Mouse (Mus musculus) C2C12 (cell line): ENCODE measurements around the gene Usp46. TPM values are rescaled to one million over a fixed set of nuclear protein-coding genes. Genes with fewer than 3 reads are reported as not detected.

Source experiments
- H3K27me3 ChIP-seq: one replicate; pipeline ENCODE4 v1.6.1; 2011; ENCODE audit not compliant: control insufficient read depth, insufficient read depth, insufficient read length
- H3K36me3 ChIP-seq: one replicate; pipeline ENCODE4 v1.6.1; 2011; ENCODE audit not compliant: control insufficient read depth, insufficient read depth
- H3K4me3 ChIP-seq: one replicate; pipeline ENCODE4 v1.5.1; 2011; ENCODE audit warnings: mild to moderate bottlenecking, control low read depth; ENCODE audit not compliant: poor library complexity, insufficient read depth, severe bottlenecking
- H3K79me2 ChIP-seq: one replicate; pipeline ENCODE4 v1.6.1; 2011; ENCODE audit not compliant: control insufficient read depth, insufficient read depth
- H3K79me3 ChIP-seq: one replicate; pipeline ENCODE4 v1.6.1; 2011; ENCODE audit warnings: low read depth, control low read depth
- H3ac ChIP-seq: one replicate; pipeline ENCODE3; 2011; ENCODE audit warnings: low read depth; ENCODE audit not compliant: control insufficient read depth, insufficient read length
- CEBPB ChIP-seq: IDR thresholded peaks from one replicate; pipeline ENCODE4 v1.6.1; 2011; ENCODE audit warnings: low read depth, mild to moderate bottlenecking, control low read depth, moderate library complexity
- CTCF ChIP-seq: IDR thresholded peaks from one replicate; pipeline ENCODE4 v1.5.1; 2011; ENCODE audit not compliant: control insufficient read depth, insufficient read depth, insufficient read length
- FOSL1 ChIP-seq: IDR thresholded peaks from one replicate; pipeline ENCODE4 v1.8.0; 2011; ENCODE audit warnings: mild to moderate bottlenecking, low read length; ENCODE audit not compliant: poor library complexity, insufficient read depth, severe bottlenecking
- MAX ChIP-seq: IDR thresholded peaks from one replicate; pipeline ENCODE4 v1.6.1; 2011; ENCODE audit warnings: mild to moderate bottlenecking, control low read depth
- MYOD1 ChIP-seq: IDR thresholded peaks from one replicate; pipeline ENCODE4 v1.6.1; 2011; ENCODE audit warnings: low read depth; ENCODE audit not compliant: control insufficient read depth, insufficient read length
- MYOG ChIP-seq: IDR thresholded peaks from one replicate; pipeline ENCODE4 v1.6.1; 2011; ENCODE audit not compliant: control insufficient read depth, insufficient read length; ENCODE audit errors: extremely low read depth
- USF1 ChIP-seq: IDR thresholded peaks from one replicate; pipeline ENCODE4 v1.6.1; 2011; ENCODE audit warnings: low read depth, mild to moderate bottlenecking, control low read depth, moderate library complexity
- polyA plus RNA-seq: library from polyadenylated mRNA; unstranded; fragments of >200 nt; fragmentation: generic; extraction: Trizol; gene quantifications from one replicate; pipeline ENCODE4 v1.2.1, GENCODE M21; 2012; ENCODE audit warnings: missing spikeins

Gene Usp46
- polyA plus RNA-seq, 1 experiment = 6.7 TPM

GRCm38 (mm10) chr5:74040541-74040940 lies 27.7 kb downstream of the Usp46 start:
- Histone ChIP-seq H3K79me3 (no peaks in the 10 kb centered on the region), H3K4me3 (no peak overlapping the region), H3K79me2 (no peaks in the 10 kb centered on the region), H3K27me3 (no peaks in the 10 kb centered on the region), H3K36me3 (no peaks in the 10 kb centered on the region), H3ac (no peak overlapping the region)
- TF ChIP-seq CEBPB (no peak), CTCF (no peak), USF1 (no peak), FOSL1 (no peak), MYOG (no peak), MAX (no peak), MYOD1 (no peak)

GRCm38 (mm10) chr5:74035454-74035853 lies 32.8 kb downstream of the Usp46 start:
- no peaks in the 10 kb centered on the region for H3K79me3 ChIP-seq
- H3K36me3 ChIP-seq = no peaks in the 10 kb centered on the region
- no peak for TF ChIP-seq CEBPB
- TF ChIP-seq USF1 = no peak
- TF ChIP-seq MAX = no peak
- TF ChIP-seq CTCF = no peak
- no peak for TF ChIP-seq MYOD1
- TF ChIP-seq FOSL1 = no peak
- no peak for TF ChIP-seq MYOG
- no peak overlapping the region for H3ac ChIP-seq
- H3K4me3 ChIP-seq = no peak overlapping the region
- no peaks in the 10 kb centered on the region for H3K79me2 ChIP-seq
- H3K27me3 ChIP-seq = no peaks in the 10 kb centered on the region

DNA sequence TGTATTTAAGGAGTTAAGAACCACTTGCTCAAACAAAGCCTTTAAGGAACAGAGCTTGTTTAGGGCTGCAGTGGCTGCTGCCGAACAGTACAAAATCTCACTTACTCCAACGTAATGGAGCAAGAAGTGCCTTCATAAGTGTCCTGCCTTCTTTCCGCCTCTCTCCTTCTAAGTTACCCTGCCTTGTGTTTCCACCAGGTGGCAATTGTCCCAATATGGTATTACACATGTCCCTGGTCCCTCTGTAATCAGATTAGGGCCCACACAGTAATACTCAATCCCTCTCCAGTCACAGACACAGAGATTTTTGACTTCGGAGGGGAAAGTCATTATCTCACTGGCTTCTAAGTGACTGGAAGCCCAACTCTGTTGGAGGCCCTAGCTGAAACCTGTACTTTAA lies 34.1 kb downstream of the Usp46 start:
- Histone ChIP-seq H3K79me3 (no peaks in the 10 kb centered on the region), H3K79me2 (no peaks in the 10 kb centered on the region), H3K36me3 (no peaks in the 10 kb centered on the region)

DNA sequence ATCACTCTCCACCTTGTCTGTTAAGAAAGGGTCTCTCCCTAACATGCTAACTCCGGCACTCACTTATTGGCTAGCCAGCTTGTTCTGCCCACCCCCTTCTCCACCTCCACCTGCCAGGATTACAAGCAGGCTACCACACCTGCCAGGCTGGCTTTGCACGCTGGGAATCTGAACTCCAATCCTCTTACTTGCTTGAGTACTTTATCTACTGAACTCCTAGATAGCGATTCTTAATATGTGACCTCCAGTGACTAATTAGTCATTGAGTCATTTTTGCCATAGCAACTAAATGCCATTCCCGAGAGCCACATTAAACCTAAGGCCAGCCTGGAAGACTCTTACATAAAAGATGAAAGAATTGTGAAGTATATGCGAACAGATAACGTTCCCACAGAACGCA lies 38.4 kb downstream of the Usp46 start:
- Histone ChIP-seq H3ac (no peak overlapping the region), H3K79me3 (no peaks in the 10 kb centered on the region), H3K79me2 (no peaks in the 10 kb centered on the region), H3K36me3 (peaks cover 11% of the 10 kb centered on the region), H3K27me3 (no peaks in the 10 kb centered on the region), H3K4me3 (no peak overlapping the region)
- no peak for TF ChIP-seq FOSL1
- no peak for TF ChIP-seq MAX

More for the DNA sequence above, 34.1 kb downstream of the Usp46 start:
- no peak overlapping the region for H3K4me3 ChIP-seq
- no peak overlapping the region for H3ac ChIP-seq
- no peak for TF ChIP-seq CEBPB
- no peak for TF ChIP-seq FOSL1
- no peak for TF ChIP-seq USF1
- no peak for TF ChIP-seq MYOD1
- TF ChIP-seq MAX = no peak
- no peak for TF ChIP-seq CTCF
- no peak for TF ChIP-seq MYOG
- H3K27me3 ChIP-seq = no peaks in the 10 kb centered on the region

DNA sequence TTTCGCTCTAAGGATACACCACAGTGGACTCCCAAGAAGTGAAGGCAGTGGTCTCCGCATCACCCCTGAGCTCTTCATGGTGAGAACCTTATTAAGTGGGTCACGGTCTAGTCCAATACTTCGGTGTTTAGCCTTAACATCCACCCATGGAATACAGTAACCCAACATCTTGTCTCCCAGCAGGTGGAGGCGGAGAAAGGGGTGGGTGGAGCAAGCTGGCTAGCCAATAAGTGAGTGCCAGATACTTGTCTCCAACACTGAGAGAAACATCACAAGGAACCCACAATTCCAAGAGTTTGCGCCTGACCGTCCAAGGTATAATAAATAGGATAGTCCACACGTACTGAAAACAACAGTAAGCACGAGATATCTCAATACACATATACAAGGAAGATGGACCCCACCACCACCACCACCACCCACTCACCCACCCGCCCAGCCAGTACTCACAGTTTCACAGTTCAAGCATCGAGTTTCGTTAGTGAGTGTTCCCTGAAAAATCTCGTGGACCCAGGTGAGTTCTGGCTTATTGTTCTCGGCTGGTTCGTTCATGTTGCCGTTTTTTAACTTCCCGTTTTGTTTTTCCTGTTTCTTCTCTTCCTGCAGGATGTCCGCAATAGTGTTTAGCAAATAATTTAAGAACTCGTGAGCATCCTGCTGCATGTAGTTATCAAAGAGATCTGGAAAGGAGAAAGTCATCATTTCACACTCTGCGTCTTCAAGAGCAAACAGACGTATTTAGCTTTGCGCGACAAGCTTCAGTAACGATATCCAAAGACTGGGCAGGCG lies 39.3 kb downstream of the Usp46 start:
- Histone ChIP-seq H3ac (no peak overlapping the region), H3K79me3 (no peaks in the 10 kb centered on the region), H3K27me3 (no peaks in the 10 kb centered on the region), H3K4me3 (no peak overlapping the region), H3K36me3 (peaks cover 11% of the 10 kb centered on the region), H3K79me2 (no peaks in the 10 kb centered on the region)
- TF ChIP-seq CTCF = no peak
- TF ChIP-seq MYOG = no peak
- TF ChIP-seq FOSL1 = no peak
- TF ChIP-seq MAX = no peak
- TF ChIP-seq USF1 = no peak
- TF ChIP-seq MYOD1 = no peak
- no peak for TF ChIP-seq CEBPB

- Histone ChIP-seq H3K36me3 (peaks cover 11% of the 10 kb centered on the region), H3K4me3 (no peak overlapping the region), H3ac (no peak overlapping the region), H3K27me3 (no peaks in the 10 kb centered on the region), H3K79me3 (no peaks in the 10 kb centered on the region), H3K79me2 (no peaks in the 10 kb centered on the region)
- TF ChIP-seq MAX (no peak), USF1 (no peak), MYOG (no peak)
These were observed 40.0 kb downstream of the Usp46 start for GRCm38 (mm10) chr5:74028221-74028620.
